Mouse (Mus musculus) forebrain, embryonic 11.5 days (tissue): Measurements from ENCODE around the gene Derl3. TPM values are rescaled to one million over a fixed set of nuclear protein-coding genes. Genes with fewer than 3 reads are reported as not detected.

Experiments
- polyA plus RNA-seq: library from polyadenylated mRNA; unstranded; fragments of >200 nt; fragmentation: Nextera tagmentation; extraction: Ambion mirVana; gene quantifications from 2 replicates; pipeline ENCODE4 v1.2.1, GENCODE M21; 2014

Derl3 gene
- polyA plus RNA-seq, 1 experiment from 2014 or later: 3.4 TPM

Other genes with a start within 250 kb of the Derl3 start
- 2.0 and 2.3 TPM in 2 replicates for gene Susd2, start 249.4 kb upstream of the Derl3 start, polyA plus RNA-seq
- gene Cabin1, start 129.1 kb upstream of the Derl3 start, polyA plus RNA-seq: 41.8 and 49.1 TPM in 2 replicates
- gene Ddt, start 120.0 kb upstream of the Derl3 start, polyA plus RNA-seq: 81.2 and 84.3 TPM in 2 replicates
- gene Gm20441, start 112.5 kb upstream of the Derl3 start, polyA plus RNA-seq: not detected in 2 replicates
- 1.2 and 1.6 TPM in 2 replicates for gene Gstt3, start 112.0 kb upstream of the Derl3 start, polyA plus RNA-seq
- 4.6 and 5.2 TPM in 2 replicates for gene Gstt1, start 94.8 kb upstream of the Derl3 start, polyA plus RNA-seq
- not detected in 2 replicates for gene Gstt4, start 70.9 kb upstream of the Derl3 start, polyA plus RNA-seq
- 6.9 and 8.8 TPM in 2 replicates for gene Gstt2, start 56.0 kb upstream of the Derl3 start, polyA plus RNA-seq
- gene Mif, start 33.2 kb upstream of the Derl3 start, polyA plus RNA-seq: 2,277 and 2,481 TPM in 2 replicates
- 295 TPM in 2 replicates for gene Smarcb1, start 28.2 kb downstream of the Derl3 start, polyA plus RNA-seq
- 6.6 and 7.4 TPM in 2 replicates for gene Chchd10, start 39.7 kb downstream of the Derl3 start, polyA plus RNA-seq
- 25.1 and 30.0 TPM in 2 replicates for gene Mmp11, start 43.1 kb downstream of the Derl3 start, polyA plus RNA-seq
- gene Gm867, start 47.3 kb downstream of the Derl3 start, polyA plus RNA-seq: 0.39 and 0.52 TPM in 2 replicates
- gene Vpreb3, start 49.6 kb downstream of the Derl3 start, polyA plus RNA-seq: 0.76 and 0.79 TPM in 2 replicates
- not detected in 2 replicates for gene Gm5134, start 61.1 kb downstream of the Derl3 start, polyA plus RNA-seq
- 33.9 and 34.3 TPM in 2 replicates for gene Zfp280b, start 139.2 kb downstream of the Derl3 start, polyA plus RNA-seq
- not detected in 2 replicates for gene Slc5a4b, start 217.5 kb downstream of the Derl3 start, polyA plus RNA-seq